Mouse (Mus musculus) brain, embryonic 14.5 days (tissue): Measurements from ENCODE around the gene Ebf1.

Experiments used
- CTCF ChIP-seq: fragments of 200-500 bp; IDR thresholded peaks from 2 replicates; pipeline ENCODE4 v1.5.1; 2012; ENCODE audit warnings: inconsistent platforms, mild to moderate bottlenecking, moderate library complexity, borderline replicate concordance; ENCODE audit not compliant: insufficient read depth, insufficient read length; ENCODE audit errors: extremely low read depth
- POLR2A ChIP-seq: fragments of 200-500 bp; IDR thresholded peaks from 2 replicates; pipeline ENCODE4 v1.6.1; 2012; ENCODE audit warnings: mild to moderate bottlenecking, inconsistent platforms, borderline replicate concordance; ENCODE audit not compliant: poor library complexity, insufficient read depth, insufficient read length, severe bottlenecking; ENCODE audit errors: extremely low read depth

GRCm38 (mm10) chr11:44923138-44923537 is 306.0 kb downstream of the Ebf1 start:
- TF ChIP-seq CTCF (no peak), POLR2A (no peak)
